8 mouse cellular contexts compared by ENCODE assay signal in the genomic region with DNA sequence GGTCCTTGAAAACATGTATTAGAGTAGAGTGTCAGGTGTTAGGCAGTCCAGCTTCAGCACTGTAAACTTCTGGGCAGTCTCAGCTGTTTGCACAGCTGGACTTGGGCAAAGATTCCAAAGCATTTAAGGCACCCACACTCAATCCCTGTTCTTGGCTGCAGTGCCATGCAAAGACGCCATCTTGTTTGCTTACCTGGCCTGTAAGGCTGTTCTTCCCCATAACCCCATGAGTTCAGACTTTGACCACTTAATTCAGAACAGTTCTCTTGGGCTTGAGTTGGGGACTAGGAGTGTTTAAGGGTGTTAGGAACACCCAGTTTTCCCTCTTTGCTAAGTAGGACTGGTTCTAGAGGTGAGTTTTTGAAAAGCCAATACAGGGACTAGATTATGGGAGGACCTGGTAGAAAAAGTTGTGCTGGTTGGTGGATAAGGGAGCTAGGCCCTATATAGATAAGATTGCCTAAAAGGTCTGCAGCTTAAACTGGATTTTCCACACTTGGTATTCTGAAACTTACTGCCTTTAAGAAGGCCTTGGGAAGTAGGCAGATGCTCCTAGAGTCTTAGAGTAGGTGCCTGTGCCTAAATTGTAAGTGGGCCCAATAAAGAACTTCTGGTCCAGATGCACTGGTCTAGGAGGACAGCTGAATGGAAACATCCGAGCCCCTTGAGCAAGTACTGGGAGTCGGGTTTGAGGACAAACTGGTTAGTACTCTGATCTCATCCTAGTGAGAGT. TPM values are rescaled to one million over a fixed set of nuclear protein-coding genes. Genes with fewer than 3 reads are reported as not detected.
DNase-seq lines count a peak whose midpoint lies in the region; ATAC-seq lines count a peak whose summit lies in the region.

No protein-coding gene starts in this region.

- no peaks in the 10 kb centered on the region for H3K9me3 ChIP-seq in forebrain, embryonic 12.5 days
- no peaks in the 10 kb centered on the region for H3K9me3 ChIP-seq in liver, embryonic 13.5 days (replicated peaks)

- H3K4me3 ChIP-seq in forebrain, embryonic 12.5 days (replicated peaks), result peak overlapping the region; percentile 86
- H3K4me3 ChIP-seq in liver, embryonic 13.5 days (replicated peaks), result peak overlapping the region; percentile 82

- no peak for ATAC-seq in forebrain, embryonic 12.5 days (ENCODE audit: low FRiP score)
- ATAC-seq in liver, embryonic 13.5 days (ENCODE audit: low read depth), result no peak; the same call in 1 of the 2 replicates

- H3K4me1 ChIP-seq in forebrain, embryonic 12.5 days, result peaks cover 43% of the 10 kb centered on the region
- H3K4me1 ChIP-seq in liver, embryonic 13.5 days (replicated peaks), result peaks cover 31% of the 10 kb centered on the region

- peak; percentile 38 for DNase-seq in embryo, embryonic 10 days (ENCODE audit: low spot score)
- no peak for DNase-seq in embryo, embryonic 11 days
- peak; percentile 43 for DNase-seq in 416B (ENCODE audit: low read depth)
- no peak for DNase-seq in liver, embryonic 13.5 days
- no peak for DNase-seq in frontal cortex, postnatal 14 days (ENCODE audit: low spot score in 2 of 2)
- DNase-seq in retina, embryonic 14.5 days (ENCODE audit: low spot score), result no peak
- DNase-seq in frontal cortex, postnatal 10 days (ENCODE audit: low spot score in 2 of 2), result no peak

- no peaks in the 10 kb centered on the region for H3K27me3 ChIP-seq in forebrain, embryonic 12.5 days
- H3K27me3 ChIP-seq in liver, embryonic 13.5 days, result no peaks in the 10 kb centered on the region

- H3K9ac ChIP-seq in forebrain, embryonic 12.5 days, result peak overlapping the region; percentile 97
- H3K9ac ChIP-seq in liver, embryonic 13.5 days, result peak overlapping the region; percentile 93

- peak overlapping the region; percentile 95 for H3K27ac ChIP-seq in forebrain, embryonic 12.5 days
- peak overlapping the region; percentile 95 for H3K27ac ChIP-seq in liver, embryonic 13.5 days

- H3K4me2 ChIP-seq in forebrain, embryonic 12.5 days, result peak overlapping the region; percentile 67
- H3K4me2 ChIP-seq in liver, embryonic 13.5 days, result peak overlapping the region; percentile 77

- WGBS in forebrain, embryonic 12.5 days, result 21% methylated on average over 3 of the region's 3 CpGs
- 16% methylated on average over 3 of the region's 3 CpGs for WGBS in liver, embryonic 13.5 days (ENCODE audit: insufficient replicate concordance)

- peaks cover 56% of the 10 kb centered on the region for H3K36me3 ChIP-seq in forebrain, embryonic 12.5 days (replicated peaks)
- H3K36me3 ChIP-seq in liver, embryonic 13.5 days, result peaks cover 60% of the 10 kb centered on the region

RNA-seq across cellular contexts. Expression of a gene that starts 30.8 kb away (rescaled TPM):
- polyA plus RNA-seq in forebrain, embryonic 12.5 days (2016; fragmentation: Nextera tagmentation; extraction: Ambion mirVana), result 6.4 and 7.3 TPM in 2 replicates
- 6.6 and 7.2 TPM in 2 replicates for polyA plus RNA-seq in liver, embryonic 13.5 days (2015; fragmentation: Nextera tagmentation; extraction: Ambion mirVana)

RNA-seq across cellular contexts. Expression of a gene that starts 43.3 kb away (rescaled TPM):
- polyA plus RNA-seq in forebrain, embryonic 12.5 days (2016; fragmentation: Nextera tagmentation; extraction: Ambion mirVana), result 12.6 and 15.1 TPM in 2 replicates
- 1.3 and 1.4 TPM in 2 replicates for polyA plus RNA-seq in liver, embryonic 13.5 days (2015; fragmentation: Nextera tagmentation; extraction: Ambion mirVana)

RNA-seq across cellular contexts. Expression of a gene that starts 43.4 kb away (rescaled TPM):
- polyA plus RNA-seq in forebrain, embryonic 12.5 days (2016; fragmentation: Nextera tagmentation; extraction: Ambion mirVana), result 36.8 and 38.1 TPM in 2 replicates
- 12.2 and 12.3 TPM in 2 replicates for polyA plus RNA-seq in liver, embryonic 13.5 days (2015; fragmentation: Nextera tagmentation; extraction: Ambion mirVana)

RNA-seq across cellular contexts. Expression of a gene that starts 54.1 kb away (rescaled TPM):
- polyA plus RNA-seq in forebrain, embryonic 12.5 days (2016; fragmentation: Nextera tagmentation; extraction: Ambion mirVana), result 3,704 and 3,828 TPM in 2 replicates
- polyA plus RNA-seq in liver, embryonic 13.5 days (2015; fragmentation: Nextera tagmentation; extraction: Ambion mirVana), result 1,519 and 1,558 TPM in 2 replicates

Comparison
In these comparisons a context has a peak if more than half of its experiments do, and no peak if none do; other contexts are left out.
1. DNase-seq: peak in embryo, embryonic 10 days (single experiment) and 416B (single experiment); none in embryo, embryonic 11 days (single experiment), liver, embryonic 13.5 days (single experiment), frontal cortex, postnatal 14 days (0 of 2), retina, embryonic 14.5 days (single experiment) and frontal cortex, postnatal 10 days (0 of 2).